Mouse (Mus musculus) kidney, embryonic 14.5 days (tissue): Measurements from ENCODE around the gene Ablim1. TPM values are rescaled to one million over a fixed set of nuclear protein-coding genes. Genes with fewer than 3 reads are reported as not detected.

ENCODE experiments used
- ATAC-seq: fragments of 200-750 bp; cut with Nextera tagmentation; 2 replicates; pipeline ENCODE4 v1.8.0; 2017; ENCODE audit warnings: moderate number of reproducible peaks, mild to moderate bottlenecking, moderate TSS enrichment, moderate library complexity; ENCODE audit not compliant: low FRiP score, low TSS enrichment
- H3K27ac ChIP-seq: fragments of 300-500 bp; sonication (generic); 2 replicates; pipeline ENCODE4 v1.5.1; 2014; ENCODE audit warnings: low read depth, mild to moderate bottlenecking, low read length, moderate library complexity, mixed read lengths
- H3K27me3 ChIP-seq: fragments of 300-500 bp; sonication (generic); 2 replicates; pipeline ENCODE4 v1.6.1; 2014; ENCODE audit warnings: mild to moderate bottlenecking, low read length; ENCODE audit not compliant: control insufficient read depth, insufficient read depth
- H3K36me3 ChIP-seq: fragments of 300-500 bp; sonication (generic); 2 replicates; pipeline ENCODE4 v1.6.1; 2014; ENCODE audit warnings: low read length, mixed read lengths; ENCODE audit not compliant: control insufficient read depth, insufficient read depth
- H3K4me1 ChIP-seq: fragments of 300-500 bp; sonication (generic); 2 replicates; pipeline ENCODE4 v1.6.1; 2014; ENCODE audit warnings: low read length, mixed read lengths; ENCODE audit not compliant: control insufficient read depth, insufficient read depth
- H3K4me2 ChIP-seq: fragments of 300-500 bp; sonication (generic); replicated peaks from 2 replicates; pipeline ENCODE4 v1.6.1; 2014; ENCODE audit warnings: low read depth, mild to moderate bottlenecking, low read length
- H3K4me3 ChIP-seq: fragments of 300-500 bp; sonication (generic); 2 replicates; pipeline ENCODE4 v1.5.1; 2014; ENCODE audit warnings: mild to moderate bottlenecking, low read length
- H3K9ac ChIP-seq: fragments of 300-500 bp; sonication (generic); 2 replicates; pipeline ENCODE4 v1.6.1; 2014; ENCODE audit warnings: low read depth, mild to moderate bottlenecking, low read length, moderate library complexity
- H3K9me3 ChIP-seq: fragments of 300-500 bp; sonication (generic); 2 replicates; pipeline ENCODE4 v1.6.1; 2016; ENCODE audit warnings: low read length; ENCODE audit not compliant: control insufficient read depth
- WGBS: fragments of 180-500 bp; shearing (Covaris S2); extraction: QIAGEN DNeasy Blood & Tissue Kit; methylation state at CpG from one replicate; pipeline ENCODE4 v1.1.7; 2014; 5-methylcytosine and 5-hydroxymethylcytosine counted together
- polyA plus RNA-seq: library from polyadenylated mRNA; unstranded; fragments of >200 nt; fragmentation: Nextera tagmentation; extraction: Ambion mirVana; gene quantifications from 2 replicates; pipeline ENCODE4 v1.2.1, GENCODE M21; 2014

Gene Ablim1
- polyA plus RNA-seq, 1 experiment from 2014 or later, result 36.0 TPM

DNA sequence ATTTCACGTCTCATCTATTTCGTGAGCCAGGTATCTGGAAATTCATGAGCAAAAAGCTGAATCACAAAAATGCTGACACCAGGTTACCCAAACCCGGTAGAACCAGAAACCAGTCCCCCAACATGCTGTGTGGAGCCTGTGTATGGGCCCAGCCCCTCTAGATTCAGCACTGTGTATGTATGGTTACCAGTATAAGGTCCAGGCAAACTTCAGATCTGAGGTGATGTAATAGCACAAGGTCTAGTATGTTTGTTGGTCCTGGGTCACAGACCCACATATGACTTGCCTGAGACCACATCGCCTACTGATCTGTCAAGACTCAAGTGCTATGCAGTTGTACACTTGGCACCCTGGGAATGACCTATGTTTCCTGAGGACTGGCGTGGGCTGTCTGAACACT, 143.8 kb downstream of the Ablim1 start:
- Histone ChIP-seq H3K27me3 (no peaks in the 10 kb centered on the region), H3K9ac (no peak overlapping the region), H3K27ac (no peak overlapping the region), H3K4me1 (0 out of 2 replicates have a peak, but pooled peaks cover 4% of the 10 kb centered on the region), H3K4me2 (no peak overlapping the region), H3K9me3 (no peaks in the 10 kb centered on the region), H3K4me3 (no peak overlapping the region), H3K36me3 (no peaks in the 10 kb centered on the region)
- WGBS, result 88% methylated on average over 5 of the region's 5 CpGs
- no peak for ATAC-seq

DNA sequence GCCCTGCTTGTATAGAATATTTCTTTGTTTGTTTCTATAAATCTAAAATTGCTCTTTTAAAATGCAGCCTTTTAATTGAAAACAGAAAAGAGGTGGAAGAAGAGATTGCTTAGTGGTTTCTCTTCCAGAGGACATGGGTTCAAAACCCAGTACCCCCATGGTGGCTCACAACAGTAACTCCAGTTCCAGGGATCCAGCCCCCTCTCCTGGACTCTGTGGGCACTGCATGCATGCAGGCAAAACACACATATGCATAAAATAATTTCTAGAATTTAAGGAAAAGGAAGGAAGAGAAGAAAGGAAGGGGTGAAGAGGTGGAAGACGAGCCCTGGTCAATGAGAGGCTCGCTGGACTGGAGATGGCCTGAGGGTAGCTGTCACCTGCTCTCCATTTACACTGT, 145.2 kb downstream of the Ablim1 start:
- Histone ChIP-seq H3K27ac (no peak overlapping the region), H3K9ac (no peak overlapping the region), H3K4me3 (no peak overlapping the region), H3K9me3 (no peaks in the 10 kb centered on the region), H3K27me3 (no peaks in the 10 kb centered on the region), H3K4me1 (0 out of 2 replicates have a peak, but pooled peaks cover 3% of the 10 kb centered on the region), H3K36me3 (no peaks in the 10 kb centered on the region), H3K4me2 (no peak overlapping the region)
- WGBS, result 81% methylated on average over 2 of the region's 2 CpGs
- ATAC-seq, result no peak

DNA sequence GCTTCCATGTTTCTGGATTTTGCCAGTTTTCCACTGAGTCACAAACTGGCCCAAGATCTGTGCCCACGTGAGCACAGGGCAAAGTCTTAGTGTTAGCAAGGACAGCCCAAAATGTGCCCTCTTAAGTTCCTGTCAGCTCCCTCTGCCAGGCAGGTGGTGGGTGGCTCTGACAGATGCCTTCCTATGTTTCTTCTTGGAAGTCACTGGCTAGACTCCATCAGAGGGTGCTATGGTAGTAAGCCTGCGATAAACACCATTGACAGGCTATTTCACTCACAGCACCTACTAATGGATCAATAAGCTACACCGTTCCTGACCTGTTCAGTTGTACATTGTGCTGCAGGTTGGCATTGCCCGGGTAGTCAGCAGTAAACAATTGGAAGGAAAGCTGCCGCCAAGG, 147.0 kb downstream of the Ablim1 start:
- Histone ChIP-seq H3K36me3 (no peaks in the 10 kb centered on the region), H3K4me3 (no peak overlapping the region), H3K9ac (no peak overlapping the region), H3K27me3 (no peaks in the 10 kb centered on the region), H3K9me3 (no peaks in the 10 kb centered on the region), H3K27ac (no peak overlapping the region), H3K4me1 (no peaks in the 10 kb centered on the region), H3K4me2 (no peak overlapping the region)
- 91% methylated on average over 5 of the region's 5 CpGs for whole genome bisulfite sequencing
- no peak for ATAC-seq

DNA sequence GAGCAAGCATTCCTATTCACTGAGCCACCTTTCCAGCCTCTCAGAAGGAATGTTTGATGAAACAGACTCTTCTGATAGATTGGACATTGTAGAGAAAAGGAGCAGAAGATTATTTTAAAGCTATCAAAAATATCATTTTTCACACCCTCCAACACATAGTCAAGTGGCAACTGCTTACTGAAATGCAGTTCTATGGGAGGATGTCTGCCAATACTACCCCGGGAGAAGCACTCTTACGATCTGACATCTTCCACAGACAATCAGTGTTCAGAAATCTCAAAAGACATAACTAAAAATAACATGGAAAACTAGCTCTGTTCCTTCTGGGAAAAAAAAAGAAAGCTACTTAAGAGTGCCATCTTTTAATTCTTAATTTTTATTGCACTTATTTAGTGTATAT, 149.8 kb downstream of the Ablim1 start:
- no peak for ATAC-seq
- no peaks in the 10 kb centered on the region for H3K27me3 ChIP-seq

DNA sequence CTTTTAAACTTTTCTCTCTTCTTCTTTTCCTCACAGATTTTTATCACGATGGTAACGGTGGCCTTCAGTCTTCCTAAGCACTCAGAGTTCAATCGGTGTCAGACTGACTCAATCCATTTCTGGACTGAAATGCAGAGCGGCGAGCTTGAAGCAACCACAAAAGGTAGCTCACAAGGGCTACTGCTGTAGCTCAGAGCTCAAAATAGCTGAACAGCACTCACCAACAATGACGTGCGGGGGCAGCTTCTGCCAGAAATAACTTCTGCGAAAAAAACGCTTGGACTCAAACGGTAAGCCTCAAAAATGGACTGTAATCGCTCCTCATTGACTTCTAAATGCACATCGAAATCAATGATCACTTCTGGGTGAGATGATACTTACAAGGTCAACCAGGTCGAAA, 151.4 kb downstream of the Ablim1 start:
- H3K27me3 ChIP-seq, result no peaks in the 10 kb centered on the region
- no peaks in the 10 kb centered on the region for H3K4me1 ChIP-seq
- no peak overlapping the region for H3K27ac ChIP-seq
- no peak overlapping the region for H3K9ac ChIP-seq
- no peaks in the 10 kb centered on the region for H3K9me3 ChIP-seq
- ATAC-seq, result no peak
- H3K4me3 ChIP-seq, result no peak overlapping the region
- H3K36me3 ChIP-seq, result no peaks in the 10 kb centered on the region
- WGBS, result 86% methylated on average over 13 of the region's 13 CpGs
- no peak overlapping the region for H3K4me2 ChIP-seq

More for the DNA sequence above, 149.8 kb downstream of the Ablim1 start:
- H3K36me3 ChIP-seq, result no peaks in the 10 kb centered on the region
- no peak overlapping the region for H3K4me2 ChIP-seq
- H3K9me3 ChIP-seq, result no peaks in the 10 kb centered on the region
- no peak overlapping the region for H3K4me3 ChIP-seq
- H3K27ac ChIP-seq, result no peak overlapping the region
- no peak overlapping the region for H3K9ac ChIP-seq
- no peaks in the 10 kb centered on the region for H3K4me1 ChIP-seq
- WGBS, result 92% methylated on average over 2 of the region's 2 CpGs

DNA sequence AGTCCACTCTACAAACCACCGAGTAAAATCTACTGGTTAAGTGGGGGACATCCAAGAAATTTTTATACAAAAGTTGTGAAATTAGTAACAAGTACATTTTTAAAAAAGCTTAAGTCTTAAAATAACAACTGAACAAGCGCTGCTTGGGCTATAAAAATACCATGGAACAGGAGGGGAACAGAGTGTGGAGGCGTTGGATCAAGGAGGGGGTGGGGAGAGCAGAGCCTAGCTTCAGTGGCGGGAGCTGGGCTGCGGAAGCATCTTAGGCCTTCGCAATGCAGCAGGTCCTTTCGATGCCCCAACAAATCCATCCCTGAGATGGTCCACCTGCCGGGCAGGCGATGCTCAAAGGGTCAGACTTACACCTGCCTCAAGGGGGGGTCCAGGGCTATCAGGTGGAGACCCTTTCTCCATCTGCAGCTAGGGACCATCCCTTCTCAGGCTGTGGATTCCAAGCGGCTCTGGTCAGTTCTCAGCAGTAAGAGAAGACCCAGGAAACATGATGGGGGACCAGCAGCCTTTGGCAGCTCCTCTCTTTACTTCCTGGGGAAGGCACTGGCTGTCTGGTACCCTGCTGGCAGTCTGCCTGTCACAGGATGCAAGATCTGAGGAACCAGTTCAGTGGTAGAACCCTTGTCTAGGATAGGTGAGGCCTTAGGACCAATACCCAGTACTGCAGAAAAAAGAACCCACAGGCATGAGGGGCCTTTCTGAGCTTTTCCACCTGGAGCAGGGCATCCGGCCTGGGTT, 152.6 kb downstream of the Ablim1 start:
- Histone ChIP-seq H3K36me3 (no peaks in the 10 kb centered on the region), H3K9me3 (no peaks in the 10 kb centered on the region), H3K9ac (no peak overlapping the region), H3K4me2 (no peak overlapping the region), H3K27me3 (no peaks in the 10 kb centered on the region), H3K27ac (no peak overlapping the region), H3K4me3 (no peak overlapping the region), H3K4me1 (no peaks in the 10 kb centered on the region)
- WGBS, result 74% methylated on average over 11 of the region's 11 CpGs
- no peak for ATAC-seq

DNA sequence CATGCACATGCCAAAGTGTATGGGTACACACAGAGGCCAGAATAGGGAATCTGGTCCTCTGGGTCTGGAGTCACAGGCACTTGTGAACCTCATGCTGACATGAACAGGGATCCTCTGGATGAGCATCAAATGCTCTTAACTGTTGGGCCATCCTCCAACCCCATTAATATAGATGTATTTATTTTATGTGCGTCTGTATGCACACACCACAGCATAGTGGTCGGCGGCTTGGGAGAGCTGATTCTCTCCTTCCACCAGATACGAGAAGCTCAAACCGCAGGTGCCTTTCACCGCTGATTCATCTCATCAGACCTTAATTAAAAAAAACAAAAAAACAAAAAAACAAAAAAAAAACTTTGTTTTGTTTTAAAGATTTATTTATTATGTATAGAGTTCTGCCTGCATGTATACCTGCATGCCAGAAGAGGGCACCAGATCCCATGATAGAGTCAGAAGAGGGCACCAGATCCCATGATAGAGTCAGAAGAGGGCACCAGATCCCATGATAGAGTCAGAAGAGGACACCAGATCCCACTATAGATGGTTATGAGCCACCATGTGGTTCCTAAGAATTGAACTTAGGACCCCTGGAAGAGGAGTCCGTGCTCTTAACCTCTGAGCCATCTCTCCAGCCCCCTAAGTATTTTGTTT, 153.6 kb downstream of the Ablim1 start:
- H3K9ac ChIP-seq, result no peak overlapping the region
- no peaks in the 10 kb centered on the region for H3K27me3 ChIP-seq
- H3K4me3 ChIP-seq, result no peak overlapping the region
- H3K27ac ChIP-seq, result no peak overlapping the region
- no peaks in the 10 kb centered on the region for H3K9me3 ChIP-seq
- H3K4me2 ChIP-seq, result no peak overlapping the region
- no peaks in the 10 kb centered on the region for H3K36me3 ChIP-seq
- 69% methylated on average over 7 of the region's 7 CpGs for WGBS
- no peaks in the 10 kb centered on the region for H3K4me1 ChIP-seq
- no peak; the same call in 1 of the 2 replicates for ATAC-seq

DNA sequence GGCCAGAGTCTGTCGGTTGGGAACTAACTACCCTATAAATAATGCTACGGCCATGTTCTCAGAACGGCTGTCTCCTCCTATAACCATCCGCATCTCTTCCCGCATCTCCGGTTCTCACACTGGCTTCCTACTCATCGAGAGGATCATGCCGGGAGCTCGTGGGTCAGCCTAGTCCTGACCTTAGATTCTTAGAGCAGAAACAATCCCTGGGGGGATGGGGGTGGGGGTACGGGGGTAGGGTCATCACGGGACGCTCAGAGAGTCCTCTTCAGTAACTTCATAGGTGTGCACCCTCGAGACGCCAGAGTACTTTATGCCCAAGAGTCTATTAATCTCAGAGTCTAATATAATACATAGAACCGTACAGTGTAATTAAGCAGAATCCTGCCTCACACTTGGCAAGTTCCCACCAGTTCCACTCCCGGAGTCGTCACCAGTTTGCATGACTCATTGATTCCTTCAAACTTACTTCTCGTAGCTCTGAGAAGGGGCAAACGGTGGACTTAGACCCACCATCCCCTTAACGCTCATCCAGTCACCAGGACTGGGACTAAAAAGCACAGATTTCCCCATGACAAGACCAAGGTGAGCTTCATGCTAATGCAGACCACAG, 156.9 kb downstream of the Ablim1 start:
- 0 out of 2 replicates have a peak, but pooled peaks cover 2% of the 10 kb centered on the region for H3K4me1 ChIP-seq
- 72% methylated on average over 20 of the region's 20 CpGs for WGBS
- H3K27ac ChIP-seq, result no peak overlapping the region
- H3K9ac ChIP-seq, result no peak overlapping the region
- no peaks in the 10 kb centered on the region for H3K9me3 ChIP-seq
- H3K4me3 ChIP-seq, result no peak overlapping the region
- ATAC-seq, result no peak
- no peaks in the 10 kb centered on the region for H3K27me3 ChIP-seq
- H3K36me3 ChIP-seq, result no peaks in the 10 kb centered on the region
- H3K4me2 ChIP-seq, result no peak overlapping the region
